Comparison of ENCODE assay signal across 8 mouse cellular contexts in genomic region chr6:94466508-94467205, GRCm38 (mm10). TPM values are rescaled to one million over a fixed set of nuclear protein-coding genes. Genes with fewer than 3 reads are reported as not detected.
DNase-seq lines count a peak whose midpoint lies in the region; ATAC-seq and TF ChIP-seq lines count a peak whose summit lies in the region.

No protein-coding gene starts in this region.

- 0 out of 2 replicates have a peak, but pooled peaks cover 8% of the 10 kb centered on the region for H3K4me1 ChIP-seq in intestine, embryonic 14.5 days (replicated peaks; ENCODE audit: control insufficient read depth, insufficient read depth, low read length)
- no peaks in the 10 kb centered on the region for H3K4me1 ChIP-seq in intestine, embryonic 16.5 days (ENCODE audit: control insufficient read depth, insufficient read depth, low read length)
- no peaks in the 10 kb centered on the region for H3K4me1 ChIP-seq in stomach, postnatal 0 days (replicated peaks; ENCODE audit: control insufficient read depth, insufficient read depth)
- peaks cover 18% of the 10 kb centered on the region for H3K4me1 ChIP-seq in midbrain, embryonic 10.5 days

- H3K36me3 ChIP-seq in intestine, embryonic 14.5 days (ENCODE audit: control insufficient read depth, insufficient read depth, low read length), result no peaks in the 10 kb centered on the region
- no peaks in the 10 kb centered on the region for H3K36me3 ChIP-seq in intestine, embryonic 16.5 days (ENCODE audit: control insufficient read depth, insufficient read depth, low read length)
- no peaks in the 10 kb centered on the region for H3K36me3 ChIP-seq in stomach, postnatal 0 days (ENCODE audit: control insufficient read depth, insufficient read depth, low read length)
- H3K36me3 ChIP-seq in midbrain, embryonic 10.5 days, result no peaks in the 10 kb centered on the region

- TF ChIP-seq CTCF in stomach, postnatal 0 days (IDR thresholded peaks at IDR 0.05; ENCODE audit: low read depth), result peak; percentile 61

- no peak for TF ChIP-seq EP300 in stomach, postnatal 0 days (optimal IDR thresholded peaks at IDR 0.05)

- H3K4me2 ChIP-seq in intestine, embryonic 14.5 days (ENCODE audit: low read length), result no peak overlapping the region
- no peak overlapping the region for H3K4me2 ChIP-seq in intestine, embryonic 16.5 days (ENCODE audit: low read depth, low read length)
- no peak overlapping the region for H3K4me2 ChIP-seq in stomach, postnatal 0 days (replicated peaks; ENCODE audit: low read depth)

- no peak overlapping the region for H3K9ac ChIP-seq in intestine, embryonic 14.5 days (ENCODE audit: low read length)
- H3K9ac ChIP-seq in intestine, embryonic 16.5 days (ENCODE audit: low read depth, low read length), result no peak overlapping the region
- no peak overlapping the region for H3K9ac ChIP-seq in stomach, postnatal 0 days (ENCODE audit: low read length)

- H3K27ac ChIP-seq in intestine, embryonic 14.5 days (ENCODE audit: low read depth), result no peak overlapping the region
- H3K27ac ChIP-seq in intestine, embryonic 16.5 days (ENCODE audit: low read length), result no peak overlapping the region
- H3K27ac ChIP-seq in stomach, postnatal 0 days (replicated peaks), result no peak overlapping the region
- no peak overlapping the region for H3K27ac ChIP-seq in midbrain, embryonic 10.5 days (replicated peaks)

- H3K27me3 ChIP-seq in intestine, embryonic 14.5 days (replicated peaks; ENCODE audit: control insufficient read depth, insufficient read depth, low read length), result no peaks in the 10 kb centered on the region
- no peaks in the 10 kb centered on the region for H3K27me3 ChIP-seq in intestine, embryonic 16.5 days (replicated peaks; ENCODE audit: control insufficient read depth, insufficient read depth, low read length)
- H3K27me3 ChIP-seq in stomach, postnatal 0 days (ENCODE audit: control insufficient read depth, insufficient read depth, low read length), result no peaks in the 10 kb centered on the region
- 0 out of 2 replicates have a peak, but pooled peaks cover 3% of the 10 kb centered on the region for H3K27me3 ChIP-seq in midbrain, embryonic 10.5 days (ENCODE audit: low read depth, poor library complexity, severe bottlenecking)

- no peak overlapping the region for H3K4me3 ChIP-seq in intestine, embryonic 14.5 days (ENCODE audit: low read depth, low read length)
- no peak overlapping the region for H3K4me3 ChIP-seq in intestine, embryonic 16.5 days (ENCODE audit: low read length)
- H3K4me3 ChIP-seq in stomach, postnatal 0 days (ENCODE audit: low read depth, low read length), result no peak overlapping the region
- no peak overlapping the region for H3K4me3 ChIP-seq in midbrain, embryonic 10.5 days

- 38% methylated on average over 5 of the region's 5 CpGs for WGBS in intestine, embryonic 14.5 days
- 30% methylated on average over 5 of the region's 5 CpGs for WGBS in intestine, embryonic 16.5 days
- 28% methylated on average over 5 of the region's 5 CpGs for WGBS in stomach, postnatal 0 days
- WGBS in midbrain, embryonic 10.5 days, result 70% methylated on average over 5 of the region's 5 CpGs

- no peak for ATAC-seq in intestine, embryonic 14.5 days (replicated peaks; ENCODE audit: low FRiP score, low TSS enrichment, low read depth)
- ATAC-seq in intestine, embryonic 16.5 days, result no peak
- no peak for ATAC-seq in stomach, postnatal 0 days (ENCODE audit: low FRiP score, low TSS enrichment)

- DNase-seq in intestine, embryonic 14.5 days (ENCODE audit: low spot score), result peak; percentile 55
- DNase-seq in B cell, adult 2 months, result peak; percentile 31 to 34
- peak; percentile 82 for DNase-seq in ZHBTc4 (ENCODE audit: low read depth, low spot score)
- DNase-seq in heart, postnatal 4 days, result peak; percentile 44
- peak; percentile 47 for DNase-seq in stomach, postnatal 0 days (ENCODE audit: low spot score)
- DNase-seq in urinary bladder, postnatal 36 days (ENCODE audit: low spot score in 2 of 2), result no peak
- no peak for DNase-seq in midbrain, embryonic 10.5 days (ENCODE audit: low spot score)

- H3K9me3 ChIP-seq in intestine, embryonic 14.5 days (ENCODE audit: control insufficient read depth, low read length), result no peaks in the 10 kb centered on the region
- no peaks in the 10 kb centered on the region for H3K9me3 ChIP-seq in intestine, embryonic 16.5 days (ENCODE audit: control insufficient read depth, low read length)
- no peaks in the 10 kb centered on the region for H3K9me3 ChIP-seq in stomach, postnatal 0 days (ENCODE audit: control insufficient read depth, low read length)
- no peaks in the 10 kb centered on the region for H3K9me3 ChIP-seq in midbrain, embryonic 10.5 days (replicated peaks)

RNA-seq across cellular contexts. Expression of gene Slc25a26, which starts 33.5 kb away (rescaled TPM):
- polyA plus RNA-seq in intestine, embryonic 14.5 days (2014; fragmentation: Nextera tagmentation; extraction: Ambion mirVana), result 7.3 and 9.5 TPM in 2 replicates
- polyA plus RNA-seq in intestine, embryonic 16.5 days (2015; fragmentation: Nextera tagmentation; extraction: Ambion mirVana), result 8.6 and 9.2 TPM in 2 replicates
- 1 to 10 TPM; 9.8 TPM for total RNA-seq in heart, postnatal 4 days (2021)
- 5.4 and 5.8 TPM in 2 replicates for polyA plus RNA-seq in stomach, postnatal 0 days (2015; fragmentation: Nextera tagmentation; extraction: Ambion mirVana)
- polyA plus RNA-seq in midbrain, embryonic 10.5 days (2016; fragmentation: Nextera tagmentation; extraction: Ambion mirVana), result 9.8 and 10.0 TPM in 2 replicates

Comparison
In these comparisons a context has a peak if more than half of its experiments do, and no peak if none do; other contexts are left out.
1. DNase-seq: peak in intestine, embryonic 14.5 days (single experiment), B cell, adult 2 months (2 of 2), ZHBTc4 (single experiment), heart, postnatal 4 days (single experiment) and stomach, postnatal 0 days (single experiment); none in urinary bladder, postnatal 36 days (0 of 2) and midbrain, embryonic 10.5 days (single experiment).